Mouse (Mus musculus) large intestine, adult 2 months (tissue): ENCODE measurements at regions not wholly inside any gene's neighbourhood (a gene's known extent, or its start where the extent isn't known, plus 50 kb on each side); places are given as distances from the start of the nearest gene placed in this dataset.

Experiments
- DNase-seq: peaks from one replicate; pipeline ENCODE4 v3.0.0-alpha.2; 2012; ENCODE audit warnings: low read depth, low spot score
- WGBS: fragments of 180-500 bp; shearing (Covaris S2); methylation state at CpG from one replicate; pipeline ENCODE4 v1.1.7; 2018; 5-methylcytosine and 5-hydroxymethylcytosine counted together

DNA sequence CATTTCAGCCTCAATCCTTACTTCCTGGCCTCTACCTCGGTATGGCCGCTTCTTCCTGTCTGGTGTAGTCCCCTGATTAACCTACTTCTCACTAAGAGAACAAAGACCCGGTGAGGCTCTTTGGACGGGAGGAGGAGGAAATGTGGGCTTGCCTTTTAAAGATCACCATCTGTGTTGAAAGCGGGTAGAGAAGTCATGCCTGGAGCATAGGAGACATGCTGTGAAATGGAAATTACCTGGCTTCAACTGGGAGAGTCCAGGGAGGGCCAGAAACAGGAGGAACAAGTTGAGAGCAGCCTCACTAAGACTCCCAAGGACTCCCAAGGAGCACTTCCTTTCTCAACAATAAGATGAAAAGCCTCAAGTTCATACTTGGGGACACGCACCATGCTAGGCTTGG lies 59.4 kb upstream of the E2f3 start:
- 79% methylated on average over 6 of the region's 6 CpGs for WGBS
- no peak for DNase-seq

DNA sequence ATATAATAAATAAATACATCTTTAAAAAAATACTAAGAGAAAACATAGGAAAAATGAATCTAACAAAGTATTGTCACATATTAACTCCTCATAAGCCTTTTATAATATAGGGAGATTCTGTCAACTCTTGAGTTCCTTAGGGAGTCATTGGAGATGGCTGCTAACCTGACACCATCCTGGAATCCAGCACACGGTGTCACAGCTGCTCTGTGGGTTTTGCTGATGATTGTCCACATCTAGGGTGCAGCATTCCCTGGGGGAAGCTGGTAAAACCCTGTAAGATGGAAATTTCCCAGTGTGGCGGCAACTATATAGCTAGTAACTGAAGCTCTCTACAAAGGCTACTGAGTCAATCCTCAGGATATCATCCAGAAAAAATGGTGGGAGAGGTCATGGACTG lies 58.9 kb upstream of the E2f3 start:
- no peak for DNase-seq
- WGBS: 90% methylated on average over 2 of the region's 2 CpGs

DNA sequence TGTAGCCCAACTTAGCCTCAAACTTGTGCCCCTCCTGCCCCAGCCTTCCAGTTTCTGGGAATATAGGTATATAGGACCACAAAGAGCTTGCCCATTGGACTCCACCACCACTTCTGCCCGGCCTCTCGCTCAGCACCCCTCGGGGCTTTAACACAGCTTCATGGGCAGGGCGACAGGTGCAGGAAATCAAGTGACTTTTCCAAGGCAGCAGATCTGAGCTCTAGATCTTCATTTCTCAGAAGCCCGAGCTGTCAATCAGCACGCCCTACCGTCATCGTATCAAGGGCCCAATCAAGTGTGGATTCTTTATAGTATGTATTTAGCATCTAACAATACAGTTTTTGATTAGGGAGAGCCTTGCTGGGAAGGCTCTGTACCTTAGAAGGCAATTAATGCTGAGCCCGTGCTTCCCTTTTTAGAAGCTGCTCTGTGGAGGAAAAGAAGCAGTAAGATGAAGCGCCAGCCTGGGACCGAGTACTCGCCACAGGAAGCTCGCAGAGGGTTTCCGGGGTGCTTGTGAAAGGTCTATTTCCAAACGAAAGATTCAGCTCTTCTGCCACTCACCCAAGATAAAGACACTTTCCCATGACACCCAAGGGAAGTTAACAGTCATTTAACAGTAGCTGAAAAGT lies 56.9 kb upstream of the E2f3 start:
- 57% methylated on average over 15 of the region's 15 CpGs for WGBS
- no peak for DNase-seq

DNA sequence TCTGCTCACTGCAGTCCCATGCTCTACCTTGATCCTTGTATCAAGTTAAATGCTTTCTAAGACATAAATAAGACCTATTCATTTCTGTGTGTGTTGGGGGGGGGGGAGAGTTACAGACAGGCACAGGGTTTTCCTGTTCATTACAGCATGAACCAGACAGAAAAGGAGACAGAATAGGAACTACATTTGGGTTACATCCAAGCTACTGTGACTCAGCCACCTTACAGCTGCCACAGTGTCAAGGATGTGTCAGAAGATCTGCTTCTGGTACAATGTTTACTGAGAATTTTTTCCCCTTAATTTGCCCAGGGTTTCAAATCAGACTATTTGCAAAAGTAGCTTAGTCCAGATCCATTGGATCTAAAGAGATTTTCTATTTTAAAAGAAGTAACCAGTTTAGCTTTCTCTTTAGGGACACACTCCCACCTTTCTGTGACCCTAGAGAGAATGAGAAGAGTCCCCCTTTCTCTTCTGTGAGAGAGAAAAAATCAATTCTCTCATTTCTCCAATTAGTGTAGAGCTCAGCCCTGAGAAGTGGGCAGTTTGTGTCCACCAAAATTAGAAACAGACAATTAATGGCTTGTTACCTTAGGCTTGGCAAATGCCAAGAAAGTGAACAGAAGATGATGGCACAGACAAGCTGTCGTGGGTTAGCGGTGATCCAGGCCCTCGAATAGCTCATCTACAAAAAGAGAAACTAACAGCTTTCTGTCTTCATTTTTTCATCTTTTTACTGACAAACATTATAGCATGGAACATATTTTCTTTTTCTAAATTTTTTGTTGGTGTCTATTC lies 55.8 kb upstream of the E2f3 start:
- WGBS: 88% methylated on average over 3 of the region's 3 CpGs
- no peak for DNase-seq

DNA sequence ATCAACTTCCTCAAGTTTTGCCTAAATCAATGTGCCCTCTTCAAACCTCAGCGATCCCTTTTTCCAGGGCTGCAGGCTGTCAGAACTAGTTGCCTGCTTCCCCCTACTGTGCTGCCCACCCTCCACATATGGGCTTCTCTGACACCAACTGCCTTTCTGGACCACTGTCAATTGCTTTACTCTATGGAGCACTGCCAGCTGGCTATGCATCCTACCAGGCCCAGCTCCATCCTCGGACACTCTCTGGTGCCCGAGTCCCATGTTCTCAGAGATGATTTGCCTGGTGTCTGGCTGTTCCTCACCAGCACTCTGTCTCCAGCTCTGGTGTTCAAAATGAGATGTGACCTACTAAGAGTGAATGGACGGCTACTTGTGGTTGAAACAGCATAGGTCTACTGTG lies 54.4 kb upstream of the E2f3 start:
- WGBS: 91% methylated on average over 4 of the region's 4 CpGs
- no peak for DNase-seq

DNA sequence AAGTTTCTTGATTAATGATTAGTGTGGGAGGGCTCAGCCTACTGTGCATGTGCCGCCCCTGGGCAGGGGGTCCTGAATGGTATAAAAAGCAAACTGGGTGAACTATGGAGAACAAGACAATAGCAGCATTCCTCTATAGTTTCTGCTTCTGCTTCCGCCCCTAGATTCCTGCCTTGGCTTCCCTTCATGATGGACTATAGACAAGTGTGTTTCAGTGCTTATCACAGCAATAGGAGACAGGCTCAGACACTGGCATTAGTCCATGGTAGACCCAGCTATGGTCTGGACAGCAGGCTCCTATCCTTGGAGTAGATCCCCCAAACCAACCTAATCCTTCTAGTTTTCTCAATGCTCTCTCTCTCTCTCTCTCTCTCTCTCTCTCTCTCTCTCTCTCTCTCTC lies 53.9 kb upstream of the E2f3 start:
- no peak for DNase-seq
- WGBS: 90% methylated on average over 2 of the region's 2 CpGs

DNA sequence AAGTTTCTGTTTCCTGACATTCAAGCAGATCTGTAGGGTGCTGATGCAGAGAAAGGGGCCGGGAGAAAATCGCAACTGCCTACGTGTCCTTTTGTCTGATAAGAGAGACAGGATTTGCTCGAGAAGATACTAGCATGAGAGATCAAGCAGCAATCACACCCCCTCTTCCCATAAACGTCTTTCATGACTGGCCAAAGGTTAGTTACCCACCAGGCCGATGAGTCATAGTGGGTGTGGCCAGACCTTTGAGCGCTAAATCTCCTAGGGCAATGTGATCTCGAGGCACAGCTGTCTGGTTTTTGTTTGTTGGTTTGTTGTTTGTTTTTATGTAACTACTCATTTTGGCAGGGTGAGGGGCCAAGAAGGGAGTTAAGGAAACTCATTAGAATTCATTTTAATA lies 50.7 kb upstream of the E2f3 start:
- peak; percentile 95 for DNase-seq
- 25% methylated on average over 8 of the region's 8 CpGs for WGBS

DNA sequence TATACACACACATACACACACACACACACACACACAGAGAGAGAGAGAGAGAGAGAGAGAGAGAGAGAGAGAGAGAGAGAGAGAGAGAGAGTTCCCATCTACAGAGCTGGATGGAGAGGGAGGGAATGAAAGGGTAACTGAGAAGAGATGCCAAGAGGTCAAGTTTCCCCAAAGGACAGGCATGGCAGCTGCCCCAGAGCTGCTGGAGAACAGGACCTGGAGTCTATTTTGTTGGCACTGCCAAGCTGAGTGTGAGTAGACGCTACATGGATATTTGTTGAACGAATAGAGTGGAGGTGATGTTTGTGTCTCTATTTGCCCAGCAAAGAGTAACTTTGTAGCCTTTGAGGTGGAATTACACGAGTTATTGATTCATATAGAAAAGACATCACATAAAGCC lies 50.2 kb upstream of the E2f3 start:
- 53% methylated on average over 3 of the region's 3 CpGs for WGBS

More for the DNA sequence above, 50.2 kb upstream of the E2f3 start:
- no peak for DNase-seq
